Comparison of ENCODE assay signal across 8 mouse cellular contexts in genomic region chr13:108297350-108298093, GRCm38 (mm10). TPM values are rescaled to one million over a fixed set of nuclear protein-coding genes. Genes with fewer than 3 reads are reported as not detected.
DNase-seq lines count a peak whose midpoint lies in the region; ATAC-seq lines count a peak whose summit lies in the region.

No protein-coding gene starts in this region.

- H3K36me3 ChIP-seq in kidney, embryonic 15.5 days, result no peaks in the 10 kb centered on the region
- H3K36me3 ChIP-seq in lung, embryonic 16.5 days (ENCODE audit: control insufficient read depth, insufficient read depth, low read length), result no peaks in the 10 kb centered on the region
- H3K36me3 ChIP-seq in neural tube, embryonic 14.5 days (ENCODE audit: control insufficient read depth, insufficient read depth, low read length), result no peaks in the 10 kb centered on the region

- H3K4me2 ChIP-seq in kidney, embryonic 15.5 days, result peak overlapping the region; percentile 59
- H3K4me2 ChIP-seq in lung, embryonic 16.5 days (ENCODE audit: low read depth, low read length), result peak overlapping the region; percentile 64
- H3K4me2 ChIP-seq in neural tube, embryonic 14.5 days (ENCODE audit: low read depth, low read length), result peak overlapping the region; percentile 23

- peaks cover 14% of the 10 kb centered on the region for H3K4me1 ChIP-seq in kidney, embryonic 15.5 days
- peaks cover 12% of the 10 kb centered on the region for H3K4me1 ChIP-seq in lung, embryonic 16.5 days (replicated peaks; ENCODE audit: control insufficient read depth, insufficient read depth, low read length)
- H3K4me1 ChIP-seq in neural tube, embryonic 14.5 days (ENCODE audit: control insufficient read depth, insufficient read depth, low read length), result peaks cover 4% of the 10 kb centered on the region; the same call in 1 of the 2 replicates

- peak overlapping the region; percentile 67 for H3K27ac ChIP-seq in kidney, embryonic 15.5 days
- peak overlapping the region; percentile 87 for H3K27ac ChIP-seq in lung, embryonic 16.5 days (ENCODE audit: low read length)
- no peak overlapping the region for H3K27ac ChIP-seq in neural tube, embryonic 14.5 days (ENCODE audit: low read depth, low read length)

- peak; percentile 82 for ATAC-seq in kidney, embryonic 15.5 days (replicated peaks; ENCODE audit: low FRiP score)
- ATAC-seq in lung, embryonic 16.5 days (ENCODE audit: low read depth), result peak; percentile 85
- peak; percentile 78; the same call in 1 of the 2 replicates for ATAC-seq in neural tube, embryonic 14.5 days (ENCODE audit: low read depth)

- DNase-seq in spleen, adult 12 weeks (ENCODE audit: low spot score), result peak; percentile 51
- no peak for DNase-seq in spleen, postnatal 14 days (ENCODE audit: low spot score in 2 of 2)
- peak; percentile 71 for DNase-seq in embryo, embryonic 9.5 days (ENCODE audit: extremely low spot score)
- peak; percentile 51 to 58 for DNase-seq in heart, adult 9 months (ENCODE audit: low spot score in 2 of 2)
- DNase-seq in right cerebral cortex, postnatal 14 days, result no peak

- WGBS in kidney, embryonic 15.5 days, result 5% methylated on average over 12 of the region's 12 CpGs
- WGBS in lung, embryonic 16.5 days, result 4% methylated on average over 12 of the region's 12 CpGs
- WGBS in neural tube, embryonic 14.5 days, result 17% methylated on average over 12 of the region's 12 CpGs

- no peaks in the 10 kb centered on the region for H3K27me3 ChIP-seq in kidney, embryonic 15.5 days
- no peaks in the 10 kb centered on the region for H3K27me3 ChIP-seq in lung, embryonic 16.5 days (ENCODE audit: control insufficient read depth, insufficient read depth, low read depth, low read length)
- no peaks in the 10 kb centered on the region for H3K27me3 ChIP-seq in neural tube, embryonic 14.5 days (ENCODE audit: control insufficient read depth, insufficient read depth, low read length)

- H3K9me3 ChIP-seq in kidney, embryonic 15.5 days (replicated peaks), result no peaks in the 10 kb centered on the region
- H3K9me3 ChIP-seq in lung, embryonic 16.5 days (ENCODE audit: control insufficient read depth, low read length), result no peaks in the 10 kb centered on the region
- no peaks in the 10 kb centered on the region for H3K9me3 ChIP-seq in neural tube, embryonic 14.5 days (ENCODE audit: control insufficient read depth, low read length)

- peak overlapping the region; percentile 37 for H3K4me3 ChIP-seq in kidney, embryonic 15.5 days (replicated peaks)
- H3K4me3 ChIP-seq in lung, embryonic 16.5 days (ENCODE audit: low read length), result peak overlapping the region; percentile 45
- H3K4me3 ChIP-seq in neural tube, embryonic 14.5 days (ENCODE audit: low read depth, low read length), result 0 out of 2 replicates have a peak overlapping the region, but pooled peaks have one; percentile 12

- no peak overlapping the region for H3K9ac ChIP-seq in kidney, embryonic 15.5 days
- H3K9ac ChIP-seq in lung, embryonic 16.5 days (ENCODE audit: low read length), result peak overlapping the region; percentile 37
- H3K9ac ChIP-seq in neural tube, embryonic 14.5 days (replicated peaks; ENCODE audit: low read depth, low read length), result no peak overlapping the region

RNA-seq across cellular contexts. Expression of gene Depdc1b, which starts 18.6 kb away (rescaled TPM):
- 10.7 and 13.7 TPM in 2 replicates for polyA plus RNA-seq in kidney, embryonic 15.5 days (2015; fragmentation: Nextera tagmentation; extraction: Ambion mirVana)
- polyA plus RNA-seq in lung, embryonic 16.5 days (2015; fragmentation: Nextera tagmentation; extraction: Ambion mirVana), result 13.3 and 14.3 TPM in 2 replicates
- polyA plus RNA-seq in neural tube, embryonic 14.5 days (2014; fragmentation: Nextera tagmentation; extraction: Ambion mirVana), result 0.90 and 1.3 TPM in 2 replicates

Comparison
In these comparisons a context has a peak if more than half of its experiments do, and no peak if none do; other contexts are left out.
1. DNase-seq: peak in spleen, adult 12 weeks (single experiment), embryo, embryonic 9.5 days (single experiment) and heart, adult 9 months (2 of 2); none in spleen, postnatal 14 days (0 of 2) and right cerebral cortex, postnatal 14 days (single experiment).
2. Peak in every context shown above with its lines, with median percentiles within 50 percentile points of each other: ATAC-seq, H3K4me2 ChIP-seq and H3K4me3 ChIP-seq.